In genomic region chr8:71659751-71660150, GRCm38 (mm10) we compare ENCODE assay signal across 23 mouse cellular contexts. TPM values are rescaled to one million over a fixed set of nuclear protein-coding genes. Genes with fewer than 3 reads are reported as not detected.
DNase-seq lines count a peak whose midpoint lies in the region; ATAC-seq and TF ChIP-seq lines count a peak whose summit lies in the region.
"Had no signal": no experiment of that assay in that cellular context is flagged by ENCODE, and none has a peak within 500 bp of the region (broad histone marks: within the 10 kb centered on the region; RNA-seq: fewer than 3 reads in every experiment).

No protein-coding gene starts in this region.

- TF ChIP-seq POLR2A in cerebellum, adult 2 months (IDR thresholded peaks at IDR 0.05; ENCODE audit: borderline replicate concordance, insufficient read depth, low read length) = no peak

- no peak overlapping the region for H3K4me3 ChIP-seq in forebrain, embryonic 14.5 days (ENCODE audit: low read depth, low read length)
- no peak overlapping the region for H3K4me3 ChIP-seq in forebrain, embryonic 12.5 days (replicated peaks)
- no peak overlapping the region for H3K4me3 ChIP-seq in midbrain, embryonic 11.5 days (ENCODE audit: low read depth, low read length)
- no peak overlapping the region for H3K4me3 ChIP-seq in midbrain, embryonic 16.5 days (ENCODE audit: low read depth, low read length)
- no peak overlapping the region for H3K4me3 ChIP-seq in cerebellum, adult 2 months (replicated peaks; ENCODE audit: insufficient read depth, low read depth, low read length)
- H3K4me3 ChIP-seq: embryonic facial prominence, embryonic 12.5 days; erythroblast, embryonic 14.5 days; hindbrain, embryonic 12.5 days; lung, embryonic 15.5 days; neural tube, embryonic 13.5 days had no signal

- intact Hi-C loops in gastrocnemius, postnatal 14 days (cut with DNase I; ENCODE audit: low total_unique reads) = loop anchor here (2.0 to 5.0 kb wide), 3 partner anchors 62 to 217 kb away; partner anchors contain the start of gene Fam129c

- no peak overlapping the region for H3K9ac ChIP-seq in forebrain, embryonic 14.5 days (ENCODE audit: low read length)
- H3K9ac ChIP-seq in forebrain, embryonic 12.5 days = no peak overlapping the region
- no peak overlapping the region for H3K9ac ChIP-seq in midbrain, embryonic 11.5 days (ENCODE audit: low read length)
- no peak overlapping the region for H3K9ac ChIP-seq in midbrain, embryonic 16.5 days (ENCODE audit: low read depth, low read length)
- H3K9ac ChIP-seq: embryonic facial prominence, embryonic 12.5 days; hindbrain, embryonic 12.5 days; liver, embryonic 14.5 days; lung, embryonic 15.5 days; neural tube, embryonic 13.5 days had no signal

- TF ChIP-seq CTCF in cerebellum, adult 2 months (IDR thresholded peaks at IDR 0.05; ENCODE audit: borderline replicate concordance, insufficient read depth, low read depth, low read length) = no peak

- H3K27ac ChIP-seq in forebrain, embryonic 14.5 days (ENCODE audit: low read depth, low read length) = no peak overlapping the region
- H3K27ac ChIP-seq in forebrain, embryonic 12.5 days = no peak overlapping the region
- no peak overlapping the region for H3K27ac ChIP-seq in midbrain, embryonic 11.5 days (ENCODE audit: low read depth, low read length)
- no peak overlapping the region for H3K27ac ChIP-seq in midbrain, embryonic 16.5 days (ENCODE audit: low read length)
- peak overlapping the region; percentile 17; the same call in 1 of the 2 replicates for H3K27ac ChIP-seq in cerebellum, adult 2 months (ENCODE audit: insufficient read depth, low read length)
- H3K27ac ChIP-seq: embryonic facial prominence, embryonic 12.5 days; hindbrain, embryonic 12.5 days; kidney, postnatal 0 days; liver, embryonic 14.5 days; lung, embryonic 15.5 days; neural tube, embryonic 13.5 days had no signal

- no peaks in the 10 kb centered on the region for H3K9me3 ChIP-seq in forebrain, embryonic 14.5 days (replicated peaks; ENCODE audit: control insufficient read depth, low read length)
- no peaks in the 10 kb centered on the region for H3K9me3 ChIP-seq in forebrain, embryonic 12.5 days
- H3K9me3 ChIP-seq in midbrain, embryonic 11.5 days (ENCODE audit: control insufficient read depth, low read length) = no peaks in the 10 kb centered on the region
- H3K9me3 ChIP-seq in midbrain, embryonic 16.5 days (replicated peaks; ENCODE audit: control insufficient read depth, low read length, poor library complexity, severe bottlenecking) = no peaks in the 10 kb centered on the region
- H3K9me3 ChIP-seq: embryonic facial prominence, embryonic 12.5 days; hindbrain, embryonic 12.5 days; lung, embryonic 15.5 days; neural tube, embryonic 13.5 days had no signal

- WGBS in forebrain, embryonic 14.5 days = 65% methylated on average over 1 of the region's 1 CpGs
- 54% methylated on average over 1 of the region's 1 CpGs for WGBS in forebrain, embryonic 12.5 days
- 64% methylated on average over 1 of the region's 1 CpGs for WGBS in midbrain, embryonic 11.5 days
- WGBS in midbrain, embryonic 16.5 days = 53% methylated on average over 1 of the region's 1 CpGs
- 11% methylated on average over 1 of the region's 1 CpGs for WGBS in cerebellum, adult 2 months

- ATAC-seq in forebrain, embryonic 14.5 days = peak; percentile 50
- ATAC-seq in forebrain, embryonic 12.5 days (ENCODE audit: low FRiP score) = no peak
- no peak for ATAC-seq in midbrain, embryonic 11.5 days (ENCODE audit: low FRiP score)
- ATAC-seq in midbrain, embryonic 16.5 days = no peak
- ATAC-seq: activated CD4-positive, CD25-positive, alpha-beta regulatory T cell, adult 4 months; CD4-positive, CD25-positive, alpha-beta regulatory T cell, adult 4 months had no signal

- H3K4me2 ChIP-seq in forebrain, embryonic 14.5 days (ENCODE audit: low read length) = no peak overlapping the region
- no peak overlapping the region for H3K4me2 ChIP-seq in forebrain, embryonic 12.5 days
- no peak overlapping the region for H3K4me2 ChIP-seq in midbrain, embryonic 11.5 days
- no peak overlapping the region for H3K4me2 ChIP-seq in midbrain, embryonic 16.5 days (ENCODE audit: low read length)
- H3K4me2 ChIP-seq: hindbrain, embryonic 12.5 days; lung, embryonic 15.5 days; neural tube, embryonic 13.5 days had no signal

- H3K4me1 ChIP-seq in forebrain, embryonic 14.5 days (ENCODE audit: control insufficient read depth, insufficient read depth, low read length) = 0 out of 2 replicates have a peak, but pooled peaks cover 2% of the 10 kb centered on the region
- peaks cover 9% of the 10 kb centered on the region; the same call in 1 of the 2 replicates for H3K4me1 ChIP-seq in forebrain, embryonic 12.5 days
- H3K4me1 ChIP-seq in midbrain, embryonic 11.5 days (ENCODE audit: control insufficient read depth, insufficient read depth, low read length) = no peaks in the 10 kb centered on the region
- H3K4me1 ChIP-seq in midbrain, embryonic 16.5 days (ENCODE audit: control insufficient read depth, insufficient read depth, low read length) = no peaks in the 10 kb centered on the region
- peaks cover 25% of the 10 kb centered on the region for H3K4me1 ChIP-seq in cerebellum, adult 2 months (ENCODE audit: control insufficient read depth, insufficient read depth, low read length)

- peaks cover 12% of the 10 kb centered on the region for H3K27me3 ChIP-seq in forebrain, embryonic 14.5 days (replicated peaks; ENCODE audit: control insufficient read depth, insufficient read depth, low read length)
- peaks cover 85% of the 10 kb centered on the region for H3K27me3 ChIP-seq in forebrain, embryonic 12.5 days
- peaks cover 46% of the 10 kb centered on the region for H3K27me3 ChIP-seq in midbrain, embryonic 11.5 days (ENCODE audit: control insufficient read depth, insufficient read depth, low read length)
- H3K27me3 ChIP-seq in midbrain, embryonic 16.5 days (ENCODE audit: control insufficient read depth, insufficient read depth, low read depth, low read length) = peaks cover 17% of the 10 kb centered on the region; the same call in 1 of the 2 replicates
- H3K27me3 ChIP-seq in cerebellum, adult 2 months (ENCODE audit: control insufficient read depth, insufficient read depth, low read length) = no peaks in the 10 kb centered on the region

- DNase-seq in forebrain, embryonic 14.5 days (ENCODE audit: low spot score) = peak; percentile 68
- peak; percentile 70 for DNase-seq in midbrain, embryonic 11.5 days (ENCODE audit: low spot score, missing footprints)
- peak; percentile 70 to 85 for DNase-seq in cerebellum, adult 2 months
- peak; percentile 65 to 69 for DNase-seq in cerebellum, postnatal 36 days
- no peak for DNase-seq in right cerebral cortex, postnatal 36 days (ENCODE audit: low spot score in 2 of 2)
- no peak for DNase-seq in gastrocnemius, postnatal 14 days
- DNase-seq: adrenal gland, postnatal 10 days; gastrocnemius, postnatal 10 days; kidney, adult 11 months; lung, postnatal 4 days; right cerebral cortex, postnatal 14 days; thymus, adult 18-20 months had no signal

- H3K36me3 ChIP-seq in forebrain, embryonic 14.5 days (ENCODE audit: control insufficient read depth, insufficient read depth, low read length) = peaks cover 21% of the 10 kb centered on the region
- peaks cover 16% of the 10 kb centered on the region; the same call in 1 of the 2 replicates for H3K36me3 ChIP-seq in forebrain, embryonic 12.5 days (replicated peaks)
- no peaks in the 10 kb centered on the region for H3K36me3 ChIP-seq in midbrain, embryonic 11.5 days (ENCODE audit: control insufficient read depth, insufficient read depth, low read length)
- peaks cover 25% of the 10 kb centered on the region; the same call in 1 of the 2 replicates for H3K36me3 ChIP-seq in midbrain, embryonic 16.5 days (ENCODE audit: control insufficient read depth, insufficient read depth, low read length)
- H3K36me3 ChIP-seq: embryonic facial prominence, embryonic 12.5 days; lung, embryonic 15.5 days had no signal

RNA-seq across cellular contexts. Expression of gene Unc13a, which starts 11.8 kb away (rescaled TPM):
- 13.9 and 16.7 TPM in 2 replicates for polyA plus RNA-seq in forebrain, embryonic 14.5 days (2014; fragmentation: Nextera tagmentation; extraction: Ambion mirVana)
- polyA plus RNA-seq in forebrain, embryonic 12.5 days (2016; fragmentation: Nextera tagmentation; extraction: Ambion mirVana) = 13.7 and 16.0 TPM in 2 replicates
- polyA plus RNA-seq in midbrain, embryonic 11.5 days (2014; fragmentation: Nextera tagmentation; extraction: Ambion mirVana) = 5.4 and 6.5 TPM in 2 replicates
- 23.5 and 29.0 TPM in 2 replicates for polyA plus RNA-seq in midbrain, embryonic 16.5 days (2015; fragmentation: Nextera tagmentation; extraction: Ambion mirVana)
- polyA plus RNA-seq in cerebellum, adult 2 months (2012; rRNA removed) = 97.3 and 110 TPM in 2 replicates
- total RNA-seq in gastrocnemius, postnatal 14 days (2021) = under 1 TPM; 0.18 to 0.20 TPM

RNA-seq across cellular contexts. Expression of gene Jak3, which starts 16.3 kb away (rescaled TPM):
- 1.4 and 2.1 TPM in 2 replicates for polyA plus RNA-seq in forebrain, embryonic 14.5 days (2014; fragmentation: Nextera tagmentation; extraction: Ambion mirVana)
- polyA plus RNA-seq in forebrain, embryonic 12.5 days (2016; fragmentation: Nextera tagmentation; extraction: Ambion mirVana) = 2.5 and 2.9 TPM in 2 replicates
- 1.3 and 1.7 TPM in 2 replicates for polyA plus RNA-seq in midbrain, embryonic 11.5 days (2014; fragmentation: Nextera tagmentation; extraction: Ambion mirVana)
- 4.7 and 5.4 TPM in 2 replicates for polyA plus RNA-seq in midbrain, embryonic 16.5 days (2015; fragmentation: Nextera tagmentation; extraction: Ambion mirVana)
- 3.6 and 3.9 TPM in 2 replicates for polyA plus RNA-seq in cerebellum, adult 2 months (2012; rRNA removed)
- 1 to 10 TPM; 2.6 to 2.8 TPM for total RNA-seq in gastrocnemius, postnatal 14 days (2021)

RNA-seq across cellular contexts. Expression of gene Insl3, which starts 29.3 kb away (rescaled TPM):
- polyA plus RNA-seq in forebrain, embryonic 14.5 days (2014; fragmentation: Nextera tagmentation; extraction: Ambion mirVana) = 0.63 TPM in 1 of 2 replicates, not detected in the other
- polyA plus RNA-seq in forebrain, embryonic 12.5 days (2016; fragmentation: Nextera tagmentation; extraction: Ambion mirVana) = not detected in 2 replicates
- polyA plus RNA-seq in midbrain, embryonic 11.5 days (2014; fragmentation: Nextera tagmentation; extraction: Ambion mirVana) = 0.44 and 0.48 TPM in 2 replicates
- 1.4 TPM in 1 of 2 replicates, not detected in the other for polyA plus RNA-seq in midbrain, embryonic 16.5 days (2015; fragmentation: Nextera tagmentation; extraction: Ambion mirVana)
- polyA plus RNA-seq in cerebellum, adult 2 months (2012; rRNA removed) = 0.65 and 2.1 TPM in 2 replicates
- 1 to 10 TPM; 1.1 to 1.5 TPM for total RNA-seq in gastrocnemius, postnatal 14 days (2021)
- polyA plus RNA-seq: hindbrain, embryonic 12.5 days had no signal

RNA-seq across cellular contexts. Expression of gene B3gnt3, which starts 41.8 kb away (rescaled TPM):
- polyA plus RNA-seq in forebrain, embryonic 14.5 days (2014; fragmentation: Nextera tagmentation; extraction: Ambion mirVana) = 0.10 and 0.22 TPM in 2 replicates
- 0.36 and 0.72 TPM in 2 replicates for polyA plus RNA-seq in forebrain, embryonic 12.5 days (2016; fragmentation: Nextera tagmentation; extraction: Ambion mirVana)
- 0.38 and 0.63 TPM in 2 replicates for polyA plus RNA-seq in midbrain, embryonic 11.5 days (2014; fragmentation: Nextera tagmentation; extraction: Ambion mirVana)
- polyA plus RNA-seq in midbrain, embryonic 16.5 days (2015; fragmentation: Nextera tagmentation; extraction: Ambion mirVana) = 0.20 and 0.50 TPM in 2 replicates
- polyA plus RNA-seq in cerebellum, adult 2 months (2012; rRNA removed) = 0.44 and 0.48 TPM in 2 replicates
- 1 to 10 TPM; 5.2 to 5.5 TPM for total RNA-seq in gastrocnemius, postnatal 14 days (2021)

RNA-seq across cellular contexts. Expression of gene Colgalt1, which starts 49.0 kb away (rescaled TPM):
- 45.3 and 47.2 TPM in 2 replicates for polyA plus RNA-seq in forebrain, embryonic 14.5 days (2014; fragmentation: Nextera tagmentation; extraction: Ambion mirVana)
- 42.7 TPM in 2 replicates for polyA plus RNA-seq in forebrain, embryonic 12.5 days (2016; fragmentation: Nextera tagmentation; extraction: Ambion mirVana)
- 39.5 and 42.8 TPM in 2 replicates for polyA plus RNA-seq in midbrain, embryonic 11.5 days (2014; fragmentation: Nextera tagmentation; extraction: Ambion mirVana)
- 68.8 and 70.8 TPM in 2 replicates for polyA plus RNA-seq in midbrain, embryonic 16.5 days (2015; fragmentation: Nextera tagmentation; extraction: Ambion mirVana)
- 74.1 and 77.6 TPM in 2 replicates for polyA plus RNA-seq in cerebellum, adult 2 months (2012; rRNA removed)
- 10 to 100 TPM; 35.6 to 39.3 TPM for total RNA-seq in gastrocnemius, postnatal 14 days (2021)

Comparison
In these comparisons a context has a peak if more than half of its experiments do, and no peak if none do; other contexts are left out.
1. DNase-seq: peak in forebrain, embryonic 14.5 days (single experiment), midbrain, embryonic 11.5 days (single experiment), cerebellum, adult 2 months (2 of 2) and cerebellum, postnatal 36 days (2 of 2); none in right cerebral cortex, postnatal 36 days (0 of 2) and gastrocnemius, postnatal 14 days (single experiment).